Mouse (Mus musculus): ENCODE results near the gene Mylk. TPM values are rescaled to one million over a fixed set of nuclear protein-coding genes. Genes with fewer than 3 reads are reported as not detected.

Gene Mylk
- polyA plus RNA-seq, 1 experiment from 2014 or later: 262 TPM

GRCm38 (mm10) chr16:34976630-34977029 is 231.6 kb downstream of the Mylk start:
- no peak overlapping the region for H3K4me2 ChIP-seq (replicated peaks; ENCODE audit: low read depth, low read length)
- WGBS: 82% methylated on average over 13 of the region's 13 CpGs

GRCm38 (mm10) chr16:34978018-34978417 is 233.0 kb downstream of the Mylk start:
- H3K36me3 ChIP-seq (ENCODE audit: control insufficient read depth, insufficient read depth, low read length): peaks cover 12% of the 10 kb centered on the region
- H3K9me3 ChIP-seq (ENCODE audit: control insufficient read depth, low read depth, low read length): no peaks in the 10 kb centered on the region
- no peaks in the 10 kb centered on the region for H3K4me1 ChIP-seq (ENCODE audit: control insufficient read depth, insufficient read depth, low read length)
- no peak overlapping the region for H3K4me3 ChIP-seq (ENCODE audit: low read depth, low read length)
- 87% methylated on average over 7 of the region's 7 CpGs for WGBS
- no peaks in the 10 kb centered on the region for H3K27me3 ChIP-seq (ENCODE audit: control insufficient read depth, insufficient read depth, low read length)
- H3K4me2 ChIP-seq (replicated peaks; ENCODE audit: low read depth, low read length): no peak overlapping the region
- ATAC-seq (ENCODE audit: insufficient number of reproducible peaks, insufficient read depth, low FRiP score, low read depth): no peak
- no peak overlapping the region for H3K27ac ChIP-seq (ENCODE audit: low read length)
- H3K9ac ChIP-seq (replicated peaks; ENCODE audit: low read depth, low read length): no peak overlapping the region

More at GRCm38 (mm10) chr16:34976630-34977029, 231.6 kb downstream of the Mylk start:
- Histone ChIP-seq H3K4me3 (ENCODE audit: low read depth, low read length) (no peak overlapping the region), H3K9ac (replicated peaks; ENCODE audit: low read depth, low read length) (no peak overlapping the region), H3K27me3 (ENCODE audit: control insufficient read depth, insufficient read depth, low read length) (no peaks in the 10 kb centered on the region), H3K27ac (ENCODE audit: low read length) (no peak overlapping the region), H3K9me3 (ENCODE audit: control insufficient read depth, low read depth, low read length) (no peaks in the 10 kb centered on the region), H3K36me3 (ENCODE audit: control insufficient read depth, insufficient read depth, low read length) (peaks cover 20% of the 10 kb centered on the region), H3K4me1 (ENCODE audit: control insufficient read depth, insufficient read depth, low read length) (no peaks in the 10 kb centered on the region)
- no peak for ATAC-seq (ENCODE audit: insufficient number of reproducible peaks, insufficient read depth, low FRiP score, low read depth)

GRCm38 (mm10) chr16:34981009-34981408 is 236.0 kb downstream of the Mylk start:
- H3K9me3 ChIP-seq (ENCODE audit: control insufficient read depth, low read depth, low read length): no peaks in the 10 kb centered on the region
- H3K9ac ChIP-seq (replicated peaks; ENCODE audit: low read depth, low read length): no peak overlapping the region
- H3K27ac ChIP-seq (ENCODE audit: low read length): no peak overlapping the region
- no peak overlapping the region for H3K4me2 ChIP-seq (replicated peaks; ENCODE audit: low read depth, low read length)
- no peak for ATAC-seq (ENCODE audit: insufficient number of reproducible peaks, insufficient read depth, low FRiP score, low read depth)
- peaks cover 13% of the 10 kb centered on the region; the same call in 1 of the 2 replicates for H3K4me1 ChIP-seq (ENCODE audit: control insufficient read depth, insufficient read depth, low read length)
- no peak overlapping the region for H3K4me3 ChIP-seq (ENCODE audit: low read depth, low read length)
- peaks cover 14% of the 10 kb centered on the region for H3K36me3 ChIP-seq (ENCODE audit: control insufficient read depth, insufficient read depth, low read length)
- no peaks in the 10 kb centered on the region for H3K27me3 ChIP-seq (ENCODE audit: control insufficient read depth, insufficient read depth, low read length)
- 70% methylated on average over 7 of the region's 7 CpGs for WGBS

GRCm38 (mm10) chr16:34984203-34985030 is 239.4 kb downstream of the Mylk start:
- Histone ChIP-seq H3K27me3 (ENCODE audit: control insufficient read depth, insufficient read depth, low read length) (no peaks in the 10 kb centered on the region), H3K27ac (ENCODE audit: low read length) (peak overlapping the region; percentile 10; the same call in 1 of the 2 replicates), H3K4me1 (ENCODE audit: control insufficient read depth, insufficient read depth, low read length) (peaks cover 13% of the 10 kb centered on the region; the same call in 1 of the 2 replicates), H3K4me2 (replicated peaks; ENCODE audit: low read depth, low read length) (no peak overlapping the region), H3K4me3 (ENCODE audit: low read depth, low read length) (no peak overlapping the region), H3K9ac (replicated peaks; ENCODE audit: low read depth, low read length) (no peak overlapping the region), H3K9me3 (ENCODE audit: control insufficient read depth, low read depth, low read length) (no peaks in the 10 kb centered on the region), H3K36me3 (ENCODE audit: control insufficient read depth, insufficient read depth, low read length) (peaks cover 10% of the 10 kb centered on the region)
- WGBS: 39% methylated on average over 11 of the region's 11 CpGs
- ATAC-seq (ENCODE audit: insufficient number of reproducible peaks, insufficient read depth, low FRiP score, low read depth): peak; percentile 43; the same call in 1 of the 2 replicates

- peak; percentile 51; the same call in 1 of the 2 replicates for ATAC-seq (ENCODE audit: insufficient number of reproducible peaks, insufficient read depth, low FRiP score, low read depth)
- peaks cover 13% of the 10 kb centered on the region; the same call in 1 of the 2 replicates for H3K4me1 ChIP-seq (ENCODE audit: control insufficient read depth, insufficient read depth, low read length)
- peaks cover 6% of the 10 kb centered on the region; the same call in 1 of the 2 replicates for H3K36me3 ChIP-seq (ENCODE audit: control insufficient read depth, insufficient read depth, low read length)
- no peak overlapping the region for H3K9ac ChIP-seq (replicated peaks; ENCODE audit: low read depth, low read length)
- no peak overlapping the region for H3K4me2 ChIP-seq (replicated peaks; ENCODE audit: low read depth, low read length)
- H3K4me3 ChIP-seq (ENCODE audit: low read depth, low read length): no peak overlapping the region
- no peak overlapping the region for H3K27ac ChIP-seq (ENCODE audit: low read length)
- H3K9me3 ChIP-seq (ENCODE audit: control insufficient read depth, low read depth, low read length): no peaks in the 10 kb centered on the region
- WGBS: 66% methylated on average over 2 of the region's 2 CpGs
- H3K27me3 ChIP-seq (ENCODE audit: control insufficient read depth, insufficient read depth, low read length): no peaks in the 10 kb centered on the region
Measured at GRCm38 (mm10) chr16:34985031-34985346, 240.0 kb downstream of the Mylk start.

GRCm38 (mm10) chr16:34986211-34986825 is 241.3 kb downstream of the Mylk start:
- H3K4me3 ChIP-seq (ENCODE audit: low read depth, low read length): no peak overlapping the region
- no peak overlapping the region for H3K9ac ChIP-seq (replicated peaks; ENCODE audit: low read depth, low read length)
- peaks cover 13% of the 10 kb centered on the region; the same call in 1 of the 2 replicates for H3K4me1 ChIP-seq (ENCODE audit: control insufficient read depth, insufficient read depth, low read length)
- WGBS: 88% methylated on average over 13 of the region's 13 CpGs
- H3K27ac ChIP-seq (ENCODE audit: low read length): no peak overlapping the region
- H3K4me2 ChIP-seq (replicated peaks; ENCODE audit: low read depth, low read length): no peak overlapping the region
- no peak for ATAC-seq (ENCODE audit: insufficient number of reproducible peaks, insufficient read depth, low FRiP score, low read depth)
- H3K9me3 ChIP-seq (ENCODE audit: control insufficient read depth, low read depth, low read length): no peaks in the 10 kb centered on the region
- no peaks in the 10 kb centered on the region for H3K27me3 ChIP-seq (ENCODE audit: control insufficient read depth, insufficient read depth, low read length)
- peaks cover 6% of the 10 kb centered on the region; the same call in 1 of the 2 replicates for H3K36me3 ChIP-seq (ENCODE audit: control insufficient read depth, insufficient read depth, low read length)

GRCm38 (mm10) chr16:34991365-34991764 is 246.4 kb downstream of the Mylk start:
- no peak for ATAC-seq (ENCODE audit: insufficient number of reproducible peaks, insufficient read depth, low FRiP score, low read depth)
- Histone ChIP-seq H3K4me3 (ENCODE audit: low read depth, low read length) (no peak overlapping the region), H3K4me2 (replicated peaks; ENCODE audit: low read depth, low read length) (no peak overlapping the region), H3K9me3 (ENCODE audit: control insufficient read depth, low read depth, low read length) (no peaks in the 10 kb centered on the region), H3K36me3 (ENCODE audit: control insufficient read depth, insufficient read depth, low read length) (peaks cover under 1% of the 10 kb centered on the region; the same call in 1 of the 2 replicates), H3K27me3 (ENCODE audit: control insufficient read depth, insufficient read depth, low read length) (no peaks in the 10 kb centered on the region), H3K4me1 (ENCODE audit: control insufficient read depth, insufficient read depth, low read length) (peaks cover 10% of the 10 kb centered on the region; the same call in 1 of the 2 replicates), H3K9ac (replicated peaks; ENCODE audit: low read depth, low read length) (no peak overlapping the region), H3K27ac (ENCODE audit: low read length) (no peak overlapping the region)
- WGBS: 76% methylated on average over 3 of the region's 3 CpGs

- peaks cover 16% of the 10 kb centered on the region; the same call in 1 of the 2 replicates for H3K4me1 ChIP-seq (ENCODE audit: control insufficient read depth, insufficient read depth, low read length)
- H3K9me3 ChIP-seq (ENCODE audit: control insufficient read depth, low read depth, low read length): no peaks in the 10 kb centered on the region
- no peaks in the 10 kb centered on the region for H3K27me3 ChIP-seq (ENCODE audit: control insufficient read depth, insufficient read depth, low read length)
- no peak overlapping the region for H3K9ac ChIP-seq (replicated peaks; ENCODE audit: low read depth, low read length)
- no peak overlapping the region for H3K4me3 ChIP-seq (ENCODE audit: low read depth, low read length)
- no peak overlapping the region for H3K27ac ChIP-seq (ENCODE audit: low read length)
- ATAC-seq (ENCODE audit: insufficient number of reproducible peaks, insufficient read depth, low FRiP score, low read depth): no peak
- 86% methylated on average over 5 of the region's 5 CpGs for WGBS
- H3K4me2 ChIP-seq (replicated peaks; ENCODE audit: low read depth, low read length): no peak overlapping the region
- H3K36me3 ChIP-seq (ENCODE audit: control insufficient read depth, insufficient read depth, low read length): no peaks in the 10 kb centered on the region; the same call in 1 of the 2 replicates
Measured at GRCm38 (mm10) chr16:34992854-34993253, 247.8 kb downstream of the Mylk start.
